Mouse (Mus musculus) brain, embryonic 14.5 days (tissue): ENCODE results near the gene Actn2. TPM values are rescaled to one million over a fixed set of nuclear protein-coding genes. Genes with fewer than 3 reads are reported as not detected.

Experiments
- DNase-seq: peaks from one replicate; pipeline ENCODE4 v3.0.0-alpha.2; 2011; ENCODE audit warnings: low read depth
- CTCF ChIP-seq: fragments of 200-500 bp; IDR thresholded peaks from 2 replicates; pipeline ENCODE4 v1.5.1; 2012; ENCODE audit warnings: inconsistent platforms, mild to moderate bottlenecking, moderate library complexity, borderline replicate concordance; ENCODE audit not compliant: insufficient read depth, insufficient read length; ENCODE audit errors: extremely low read depth
- POLR2A ChIP-seq: fragments of 200-500 bp; IDR thresholded peaks from 2 replicates; pipeline ENCODE4 v1.6.1; 2012; ENCODE audit warnings: mild to moderate bottlenecking, inconsistent platforms, borderline replicate concordance; ENCODE audit not compliant: poor library complexity, insufficient read depth, insufficient read length, severe bottlenecking; ENCODE audit errors: extremely low read depth
- polyA plus RNA-seq: library from polyadenylated mRNA; depleted of rRNA; stranded (reverse); fragments of >200 nt; gene quantifications from 2 replicates; pipeline ENCODE4 v1.2.3, GENCODE M21; 2012; rRNA removed

The Actn2 gene
- polyA plus RNA-seq, result 3.4 and 4.8 TPM in 2 replicates

GRCm38 (mm10) chr13:12340183-12340975 is at the start of gene Actn2:
TSS of gene Actn2 (minus strand) at chr13:12340760.
- TF ChIP-seq CTCF (peak; percentile 47), POLR2A (no peak)

GRCm38 (mm10) chr13:12386286-12386685 is 45.7 kb upstream of the Actn2 start:
- DNase-seq, result peak; percentile 82

More at GRCm38 (mm10) chr13:12340183-12340975, at the start of gene Actn2:
- peak; percentile 92 for DNase-seq

GRCm38 (mm10) chr13:12384796-12385195 is 44.2 kb upstream of the Actn2 start:
- DNase-seq, result no peak
- TF ChIP-seq POLR2A, result no peak
- no peak for TF ChIP-seq CTCF

More at GRCm38 (mm10) chr13:12386286-12386685, 45.7 kb upstream of the Actn2 start:
- TF ChIP-seq POLR2A (no peak), CTCF (peak; percentile 22; the same call in 1 of the 2 replicates)

- no peak for TF ChIP-seq CTCF
- no peak for TF ChIP-seq POLR2A
- no peak for DNase-seq
These were observed 36.2 kb upstream of the Actn2 start for GRCm38 (mm10) chr13:12376778-12377177.

GRCm38 (mm10) chr13:12372755-12373154 is 32.2 kb upstream of the Actn2 start:
- no peak for DNase-seq
- TF ChIP-seq POLR2A (no peak), CTCF (no peak)

GRCm38 (mm10) chr13:12369930-12370329 is 29.4 kb upstream of the Actn2 start:
- peak; percentile 6 for DNase-seq
- TF ChIP-seq POLR2A (no peak), CTCF (no peak)

GRCm38 (mm10) chr13:12369041-12369621 is 28.6 kb upstream of the Actn2 start:
- TF ChIP-seq CTCF (no peak), POLR2A (no peak)
- DNase-seq, result peak; percentile 20

GRCm38 (mm10) chr13:12361486-12361885 is 20.9 kb upstream of the Actn2 start:
- DNase-seq, result no peak
- TF ChIP-seq CTCF (no peak), POLR2A (no peak)

GRCm38 (mm10) chr13:12357554-12357953 is 17.0 kb upstream of the Actn2 start:
- no peak for DNase-seq
- TF ChIP-seq CTCF (no peak), POLR2A (no peak)

GRCm38 (mm10) chr13:12356184-12356583 is 15.6 kb upstream of the Actn2 start:
- no peak for DNase-seq
- TF ChIP-seq CTCF, result no peak
- TF ChIP-seq POLR2A, result no peak

- TF ChIP-seq CTCF (no peak), POLR2A (no peak)
- no peak for DNase-seq
These were observed 8.8 kb upstream of the Actn2 start for GRCm38 (mm10) chr13:12349197-12349824.

GRCm38 (mm10) chr13:12346837-12347236 is 6.3 kb upstream of the Actn2 start:
- DNase-seq, result no peak
- TF ChIP-seq CTCF (no peak), POLR2A (no peak)
